Mouse (Mus musculus) heart, embryonic 15.5 days (tissue): ENCODE results near the gene Xpr1. TPM values are rescaled to one million over a fixed set of nuclear protein-coding genes. Genes with fewer than 3 reads are reported as not detected.

Experiments used
- ATAC-seq: fragments of 200-750 bp; cut with Nextera tagmentation; replicated peaks from 2 replicates; pipeline ENCODE4 v1.8.0; 2017; ENCODE audit warnings: low read depth, moderate TSS enrichment; ENCODE audit not compliant: insufficient number of reproducible peaks, insufficient read depth, low FRiP score
- H3K27ac ChIP-seq: fragments of 300-500 bp; sonication (generic); 2 replicates; pipeline ENCODE4 v1.5.1; 2015; ENCODE audit warnings: mild to moderate bottlenecking, inconsistent platforms
- H3K27me3 ChIP-seq: fragments of 300-500 bp; sonication (generic); 2 replicates; pipeline ENCODE4 v1.6.1; 2015; ENCODE audit warnings: inconsistent platforms
- H3K36me3 ChIP-seq: fragments of 300-500 bp; sonication (generic); 2 replicates; pipeline ENCODE4 v1.6.1; 2015; ENCODE audit warnings: mild to moderate bottlenecking, inconsistent platforms
- H3K4me1 ChIP-seq: fragments of 300-500 bp; sonication (generic); replicated peaks from 2 replicates; pipeline ENCODE4 v1.6.1; 2015; ENCODE audit warnings: inconsistent platforms
- H3K4me2 ChIP-seq: fragments of 300-500 bp; sonication (generic); 2 replicates; pipeline ENCODE4 v1.6.1; 2015; ENCODE audit warnings: inconsistent platforms, mild to moderate bottlenecking, moderate library complexity
- H3K4me3 ChIP-seq: fragments of 300-500 bp; sonication (generic); 2 replicates; pipeline ENCODE4 v1.5.1; 2015; ENCODE audit warnings: mild to moderate bottlenecking, inconsistent platforms
- H3K9ac ChIP-seq: fragments of 300-500 bp; sonication (generic); 2 replicates; pipeline ENCODE4 v1.6.1; 2015; ENCODE audit warnings: mild to moderate bottlenecking, inconsistent platforms
- H3K9me3 ChIP-seq: fragments of 300-500 bp; sonication (generic); replicated peaks from 2 replicates; pipeline ENCODE4 v1.6.1; 2016; ENCODE audit warnings: inconsistent platforms
- WGBS: fragments of 180-500 bp; shearing (Covaris S2); methylation state at CpG from one replicate; pipeline ENCODE4 v1.1.7; 2015; ENCODE audit warnings: mixed read lengths; 5-methylcytosine and 5-hydroxymethylcytosine counted together
- polyA plus RNA-seq: library from polyadenylated mRNA; unstranded; fragments of >200 nt; fragmentation: Nextera tagmentation; extraction: Ambion mirVana; gene quantifications from 2 replicates; pipeline ENCODE4 v1.2.1, GENCODE M21; 2015

The Xpr1 gene
- polyA plus RNA-seq, 1 experiment from 2014 or later = 8.9 TPM

GRCm38 (mm10) chr1:155320091-155320833 is 97.0 kb downstream of the Xpr1 start:
- H3K9ac ChIP-seq = no peak overlapping the region
- WGBS = 67% methylated on average over 7 of the region's 7 CpGs
- H3K27me3 ChIP-seq = no peaks in the 10 kb centered on the region
- H3K4me2 ChIP-seq = no peak overlapping the region
- H3K4me1 ChIP-seq = no peaks in the 10 kb centered on the region
- no peaks in the 10 kb centered on the region for H3K36me3 ChIP-seq
- no peaks in the 10 kb centered on the region for H3K9me3 ChIP-seq
- no peak for ATAC-seq
- no peak overlapping the region for H3K27ac ChIP-seq
- no peak overlapping the region for H3K4me3 ChIP-seq

DNA sequence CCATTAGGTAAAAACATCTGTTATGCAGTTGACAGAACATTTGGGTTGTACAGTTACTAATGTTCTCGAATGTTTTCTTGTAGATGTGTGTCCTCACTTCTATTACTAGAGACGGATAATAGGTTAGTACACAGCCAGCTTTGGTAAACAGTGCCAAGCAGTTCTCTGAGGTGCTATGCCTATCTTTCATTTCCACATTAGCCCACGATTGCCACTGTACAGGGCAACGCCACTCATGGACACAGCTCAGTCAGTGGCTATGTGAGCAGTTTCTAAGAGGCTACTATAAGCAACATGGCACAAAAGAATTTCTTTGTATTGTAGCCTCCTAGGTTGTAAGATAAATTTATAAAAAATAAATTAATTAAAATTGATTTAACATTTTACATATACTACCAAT is 97.7 kb downstream of the Xpr1 start:
- ATAC-seq = no peak
- Histone ChIP-seq H3K36me3 (no peaks in the 10 kb centered on the region), H3K4me2 (no peak overlapping the region), H3K4me3 (no peak overlapping the region), H3K27me3 (no peaks in the 10 kb centered on the region), H3K9me3 (no peaks in the 10 kb centered on the region), H3K4me1 (no peaks in the 10 kb centered on the region), H3K27ac (no peak overlapping the region), H3K9ac (no peak overlapping the region)
- WGBS = 83% methylated on average over 4 of the region's 4 CpGs

GRCm38 (mm10) chr1:155311672-155312071 is 105.5 kb downstream of the Xpr1 start:
- 82% methylated on average over 3 of the region's 3 CpGs for WGBS

GRCm38 (mm10) chr1:155306879-155307278 is 110.3 kb downstream of the Xpr1 start:
- H3K4me3 ChIP-seq = no peak overlapping the region
- ATAC-seq = no peak
- peaks cover 11% of the 10 kb centered on the region for H3K36me3 ChIP-seq
- no peak overlapping the region for H3K4me2 ChIP-seq
- 77% methylated on average over 3 of the region's 3 CpGs for WGBS
- H3K27me3 ChIP-seq = no peaks in the 10 kb centered on the region
- H3K9ac ChIP-seq = no peak overlapping the region
- H3K27ac ChIP-seq = no peak overlapping the region
- H3K9me3 ChIP-seq = no peaks in the 10 kb centered on the region
- H3K4me1 ChIP-seq = no peaks in the 10 kb centered on the region

More at GRCm38 (mm10) chr1:155311672-155312071, 105.5 kb downstream of the Xpr1 start:
- H3K4me1 ChIP-seq = no peaks in the 10 kb centered on the region
- no peak overlapping the region for H3K27ac ChIP-seq
- H3K9ac ChIP-seq = no peak overlapping the region
- H3K9me3 ChIP-seq = no peaks in the 10 kb centered on the region
- H3K4me3 ChIP-seq = no peak overlapping the region
- peaks cover 14% of the 10 kb centered on the region for H3K36me3 ChIP-seq
- no peak for ATAC-seq
- no peaks in the 10 kb centered on the region for H3K27me3 ChIP-seq
- H3K4me2 ChIP-seq = no peak overlapping the region

DNA sequence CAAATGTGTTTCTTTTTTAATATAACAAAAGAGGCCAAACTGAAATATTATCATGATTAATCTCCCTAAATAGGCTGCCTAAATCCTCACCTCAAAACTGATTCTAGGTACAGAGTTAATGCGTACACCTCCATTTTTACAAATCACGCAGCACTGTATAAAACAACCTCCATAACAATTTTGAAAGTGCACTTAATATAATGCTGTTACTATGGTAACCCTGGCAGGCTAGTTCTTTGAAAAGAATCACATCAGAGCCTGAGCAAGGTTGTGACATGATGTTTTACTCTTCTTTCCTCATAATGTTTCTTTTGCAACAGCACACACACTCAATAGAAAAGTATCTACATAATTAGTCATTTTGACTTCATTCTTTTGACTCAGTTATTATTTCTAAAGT is 113.8 kb downstream of the Xpr1 start:
- H3K9ac ChIP-seq = no peak overlapping the region
- no peak overlapping the region for H3K4me2 ChIP-seq
- H3K27me3 ChIP-seq = no peaks in the 10 kb centered on the region
- H3K36me3 ChIP-seq = peaks cover 10% of the 10 kb centered on the region
- 89% methylated on average over 2 of the region's 2 CpGs for WGBS
- H3K4me3 ChIP-seq = no peak overlapping the region
- H3K9me3 ChIP-seq = no peaks in the 10 kb centered on the region
- no peak for ATAC-seq
- no peaks in the 10 kb centered on the region for H3K4me1 ChIP-seq
- H3K27ac ChIP-seq = no peak overlapping the region

DNA sequence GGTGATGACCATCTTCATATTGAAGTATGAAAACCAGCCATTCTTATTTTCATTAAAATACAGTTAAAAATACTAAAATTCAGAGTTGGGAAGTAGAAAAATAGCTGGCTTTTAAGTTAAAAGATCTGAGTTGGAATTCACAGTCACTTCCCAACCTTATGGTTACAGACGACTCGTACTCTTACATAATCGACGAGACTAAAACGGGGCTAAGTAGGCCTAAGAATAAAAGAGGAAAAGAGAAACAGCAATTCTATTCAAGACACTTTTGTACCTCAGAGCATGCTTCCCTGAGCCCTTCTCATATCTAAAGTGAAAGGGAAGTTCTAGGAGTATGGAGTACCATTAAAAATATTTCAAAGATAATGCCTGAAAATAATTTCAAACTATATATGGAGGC is 119.6 kb downstream of the Xpr1 start:
- Histone ChIP-seq H3K4me1 (no peaks in the 10 kb centered on the region), H3K9me3 (no peaks in the 10 kb centered on the region), H3K27ac (no peak overlapping the region), H3K4me2 (no peak overlapping the region), H3K27me3 (no peaks in the 10 kb centered on the region), H3K4me3 (no peak overlapping the region), H3K36me3 (no peaks in the 10 kb centered on the region), H3K9ac (no peak overlapping the region)
- no peak for ATAC-seq
- 94% methylated on average over 5 of the region's 5 CpGs for WGBS

DNA sequence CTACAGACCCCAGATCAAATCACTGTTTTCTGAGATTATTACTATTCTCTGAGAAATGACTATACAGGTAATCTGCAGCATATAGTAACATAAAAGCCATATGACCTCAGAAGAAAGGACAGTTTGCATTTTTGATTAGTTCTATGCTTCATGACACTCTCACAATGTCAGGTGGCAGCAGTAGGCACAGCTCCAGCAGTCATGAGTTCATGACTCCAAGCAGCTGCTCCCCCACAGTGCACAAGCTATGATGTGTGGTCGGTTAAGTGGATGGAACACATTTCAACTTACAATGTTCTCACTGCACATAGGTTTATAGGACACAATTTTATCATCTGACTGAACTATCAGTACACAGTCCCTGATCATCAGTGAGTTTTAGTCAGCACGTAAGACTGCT is 120.0 kb downstream of the Xpr1 start:
- no peaks in the 10 kb centered on the region for H3K4me1 ChIP-seq
- no peak overlapping the region for H3K4me3 ChIP-seq
- WGBS = 78% methylated on average over 2 of the region's 2 CpGs
- H3K4me2 ChIP-seq = no peak overlapping the region
- no peak overlapping the region for H3K27ac ChIP-seq
- no peaks in the 10 kb centered on the region for H3K9me3 ChIP-seq
- no peak overlapping the region for H3K9ac ChIP-seq
- no peaks in the 10 kb centered on the region for H3K27me3 ChIP-seq
- ATAC-seq = no peak
- no peaks in the 10 kb centered on the region for H3K36me3 ChIP-seq

GRCm38 (mm10) chr1:155293446-155293845 is 123.8 kb downstream of the Xpr1 start:
- H3K27me3 ChIP-seq = no peaks in the 10 kb centered on the region
- no peak overlapping the region for H3K27ac ChIP-seq
- 15% methylated on average over 3 of the region's 3 CpGs for WGBS
- no peaks in the 10 kb centered on the region for H3K4me1 ChIP-seq
- no peak overlapping the region for H3K4me2 ChIP-seq
- H3K9ac ChIP-seq = no peak overlapping the region
- H3K36me3 ChIP-seq = peaks cover 12% of the 10 kb centered on the region
- H3K4me3 ChIP-seq = no peak overlapping the region
- no peak for ATAC-seq
- no peaks in the 10 kb centered on the region for H3K9me3 ChIP-seq

DNA sequence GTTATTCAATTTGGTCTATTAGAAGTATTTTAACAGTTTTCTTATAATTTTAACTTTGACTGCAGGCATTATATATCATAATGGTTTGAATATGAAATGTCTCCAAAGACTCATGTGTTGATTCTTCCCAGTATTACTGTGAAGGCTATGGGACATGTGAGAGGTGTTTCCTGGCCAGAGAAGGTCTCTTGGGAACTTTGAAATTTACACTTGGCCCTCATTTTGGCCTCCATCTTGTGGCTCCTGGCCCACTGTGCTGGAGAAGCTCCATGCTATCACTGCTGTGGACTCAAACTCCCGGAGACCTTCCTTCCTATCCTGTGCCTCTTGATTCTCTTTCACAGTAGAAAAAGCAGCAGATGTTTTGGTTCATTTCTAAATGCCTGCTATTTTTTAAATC is 127.8 kb downstream of the Xpr1 start:
- H3K36me3 ChIP-seq = peaks cover 24% of the 10 kb centered on the region
- no peaks in the 10 kb centered on the region for H3K27me3 ChIP-seq
- no peak for ATAC-seq
- H3K4me3 ChIP-seq = no peak overlapping the region
- H3K4me1 ChIP-seq = no peaks in the 10 kb centered on the region
- no peak overlapping the region for H3K9ac ChIP-seq
- 79% methylated on average over 1 of the region's 1 CpGs for WGBS
- no peak overlapping the region for H3K4me2 ChIP-seq
- H3K27ac ChIP-seq = no peak overlapping the region
- no peaks in the 10 kb centered on the region for H3K9me3 ChIP-seq

- Histone ChIP-seq H3K9me3 (no peaks in the 10 kb centered on the region), H3K4me2 (no peak overlapping the region), H3K9ac (no peak overlapping the region), H3K36me3 (peaks cover 24% of the 10 kb centered on the region), H3K4me3 (no peak overlapping the region), H3K27me3 (no peaks in the 10 kb centered on the region), H3K4me1 (no peaks in the 10 kb centered on the region), H3K27ac (no peak overlapping the region)
- no peak for ATAC-seq
- WGBS = 80% methylated on average over 3 of the region's 3 CpGs
These were observed 129.2 kb downstream of the Xpr1 start for GRCm38 (mm10) chr1:155288033-155288432.

- no peaks in the 10 kb centered on the region for H3K27me3 ChIP-seq
- no peak overlapping the region for H3K4me2 ChIP-seq
- H3K9me3 ChIP-seq = no peaks in the 10 kb centered on the region
- H3K27ac ChIP-seq = no peak overlapping the region
- H3K36me3 ChIP-seq = peaks cover 20% of the 10 kb centered on the region
- ATAC-seq = no peak
- 85% methylated on average over 7 of the region's 7 CpGs for WGBS
- no peaks in the 10 kb centered on the region for H3K4me1 ChIP-seq
- no peak overlapping the region for H3K9ac ChIP-seq
- H3K4me3 ChIP-seq = no peak overlapping the region
These were observed 133.4 kb downstream of the Xpr1 start for GRCm38 (mm10) chr1:155283808-155284207.
